ENCODE assay signal across 27 mouse cellular contexts in the genomic region with DNA sequence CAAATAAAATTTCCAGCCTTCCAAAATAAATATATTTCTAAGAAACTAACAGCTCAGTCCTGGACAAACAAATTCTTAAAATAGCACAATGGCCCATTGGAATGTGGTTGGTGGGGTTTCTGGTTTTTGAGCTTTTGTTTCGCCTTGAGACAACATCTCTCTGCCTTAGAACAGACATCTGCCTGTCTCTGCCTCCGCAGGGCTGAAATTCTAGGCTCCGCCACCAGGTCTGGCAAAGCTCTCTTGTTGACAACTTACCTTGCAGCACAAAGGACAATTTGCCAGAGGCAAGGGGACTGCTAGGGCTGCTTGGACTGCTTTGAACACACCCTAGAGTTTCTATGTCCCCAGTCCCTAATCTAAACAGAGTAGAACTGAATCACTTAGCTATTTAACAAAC. TPM values are rescaled to one million over a fixed set of nuclear protein-coding genes. Genes with fewer than 3 reads are reported as not detected.
"Had no signal": no experiment of that assay in that cellular context is flagged by ENCODE, and none has a peak within 500 bp of the region (broad histone marks: within the 10 kb centered on the region; RNA-seq: fewer than 3 reads in every experiment).

No protein-coding gene starts in this region.

- H3K27ac ChIP-seq: heart, embryonic 10.5 days; hindbrain, embryonic 10.5 days; hindbrain, embryonic 12.5 days; hindbrain, embryonic 14.5 days; intestine, embryonic 15.5 days; kidney, embryonic 15.5 days; kidney, postnatal 0 days; limb, embryonic 13.5 days; limb, embryonic 15.5 days; liver, embryonic 12.5 days; liver, embryonic 14.5 days had no signal

- H3K4me2 ChIP-seq: heart, embryonic 12.5 days; hindbrain, embryonic 12.5 days; hindbrain, embryonic 14.5 days; intestine, embryonic 15.5 days; kidney, embryonic 15.5 days; limb, embryonic 13.5 days; limb, embryonic 15.5 days; liver, embryonic 12.5 days had no signal

- H3K4me3 ChIP-seq: heart, embryonic 10.5 days; heart, embryonic 12.5 days; hindbrain, embryonic 10.5 days; hindbrain, embryonic 12.5 days; intestine, embryonic 15.5 days; kidney, embryonic 15.5 days; limb, embryonic 13.5 days; limb, embryonic 15.5 days; liver, embryonic 12.5 days had no signal

- H3K9me3 ChIP-seq: heart, embryonic 10.5 days; heart, embryonic 12.5 days; hindbrain, embryonic 10.5 days; hindbrain, embryonic 12.5 days; intestine, embryonic 15.5 days; kidney, embryonic 15.5 days; limb, embryonic 13.5 days; limb, embryonic 15.5 days; liver, embryonic 12.5 days had no signal

- DNase-seq: gastrocnemius, postnatal 14 days; gastrocnemius, postnatal 36 days; heart, adult 18-20 months; heart, postnatal 10 days; heart, postnatal 4 days; kidney, adult 11 months; kidney, adult 2 months; kidney, adult 9 months; kidney, postnatal 14 days; kidney, postnatal 36 days; layer of hippocampus, adult 9-11 months; layer of hippocampus, postnatal 36 days; left cerebral cortex, postnatal 4 days had no signal

- ATAC-seq: hindbrain, embryonic 16.5 days; inflammation-experienced regulatory T-cells, adult 6 months; intestine, embryonic 15.5 days; liver, embryonic 12.5 days had no signal

- H3K27me3 ChIP-seq: heart, embryonic 12.5 days; hindbrain, embryonic 12.5 days; intestine, embryonic 15.5 days; kidney, embryonic 15.5 days; limb, embryonic 13.5 days; limb, embryonic 15.5 days had no signal

- H3K4me1 ChIP-seq: heart, embryonic 10.5 days; heart, embryonic 12.5 days; hindbrain, embryonic 10.5 days; hindbrain, embryonic 12.5 days; intestine, embryonic 15.5 days; kidney, embryonic 15.5 days; limb, embryonic 13.5 days; limb, embryonic 15.5 days; liver, embryonic 12.5 days had no signal

- H3K9ac ChIP-seq: heart, embryonic 12.5 days; hindbrain, embryonic 12.5 days; hindbrain, embryonic 14.5 days; intestine, embryonic 15.5 days; kidney, embryonic 15.5 days; limb, embryonic 13.5 days; limb, embryonic 15.5 days; liver, embryonic 12.5 days; liver, embryonic 14.5 days had no signal

- H3K36me3 ChIP-seq: heart, embryonic 10.5 days; hindbrain, embryonic 10.5 days; hindbrain, embryonic 12.5 days; intestine, embryonic 15.5 days; kidney, embryonic 15.5 days; limb, embryonic 13.5 days; limb, embryonic 15.5 days; liver, embryonic 12.5 days had no signal

RNA-seq across cellular contexts. Expression of gene Klhl13, which starts 4.4 kb away (rescaled TPM):
- polyA plus RNA-seq: inflammation-experienced regulatory T-cells, adult 6 months had no signal
